Mouse (Mus musculus) G1E-ER4 (cell line): Measurements from ENCODE around the gene Bcas1. TPM values are rescaled to one million over a fixed set of nuclear protein-coding genes. Genes with fewer than 3 reads are reported as not detected.

Source experiments
- GATA1 ChIP-seq: IDR thresholded peaks from one replicate; pipeline ENCODE4 v1.8.0; 2012; ENCODE audit warnings: low read length, inconsistent platforms
- polyA plus RNA-seq: library from polyadenylated mRNA; stranded (reverse); fragments of >175 nt; gene quantifications from 2 replicates; pipeline ENCODE4 v1.2.3, GENCODE M21; 2012

Gene Bcas1
- polyA plus RNA-seq, result not detected in 2 replicates

DNA sequence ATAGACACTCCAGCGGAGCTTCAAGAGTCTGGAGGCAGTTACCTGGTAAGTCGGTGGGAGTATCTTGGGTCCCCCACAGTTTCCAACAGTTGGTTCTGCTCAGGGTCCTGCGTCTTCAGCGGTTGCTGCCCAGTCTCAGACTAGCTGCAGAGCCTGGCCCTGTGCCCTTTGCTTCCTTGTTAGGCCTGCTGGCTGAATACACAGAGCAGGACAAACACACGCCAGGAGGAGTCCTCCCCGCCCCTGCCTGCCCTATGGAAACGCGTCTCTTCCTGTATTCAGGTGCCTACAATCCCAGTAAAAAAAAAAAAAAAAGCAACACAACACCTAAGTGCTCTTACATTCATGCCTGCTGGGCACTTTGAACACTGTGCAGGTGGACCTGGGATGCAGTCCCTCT lies at the start of gene Bcas1:
TSS of gene Bcas1 (minus strand) at position 142 of the 400 bp plus-strand sequence.
- no peak for TF ChIP-seq GATA1

GRCm38 (mm10) chr2:170476643-170477042 lies 49.0 kb upstream of the Bcas1 start:
- TF ChIP-seq GATA1, result no peak

- no peak for TF ChIP-seq GATA1
Measured at GRCm38 (mm10) chr2:170476215-170476614, 48.6 kb upstream of the Bcas1 start.

GRCm38 (mm10) chr2:170475164-170475563 lies 47.5 kb upstream of the Bcas1 start:
- no peak for TF ChIP-seq GATA1

GRCm38 (mm10) chr2:170474125-170474524 lies 46.5 kb upstream of the Bcas1 start:
- no peak for TF ChIP-seq GATA1

DNA sequence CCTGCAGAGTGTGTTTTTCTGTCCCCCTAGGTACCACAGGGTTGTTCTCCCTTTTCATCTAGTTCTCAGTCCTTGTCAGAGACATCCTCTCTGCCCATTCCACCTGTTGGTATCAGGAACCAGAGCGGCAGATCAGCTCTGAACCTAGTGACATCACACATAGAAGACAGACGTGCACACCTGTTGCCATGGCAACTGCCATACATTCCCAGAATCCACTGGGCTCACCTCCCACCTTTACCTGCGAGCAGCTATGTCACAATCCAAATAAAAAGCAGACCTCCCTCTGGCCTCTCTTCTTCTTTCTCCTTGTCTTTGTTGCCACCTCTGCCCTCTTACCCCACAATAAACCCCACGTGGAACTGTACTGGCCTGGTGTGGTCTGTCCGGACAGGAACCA lies 42.9 kb upstream of the Bcas1 start:
- TF ChIP-seq GATA1, result no peak

DNA sequence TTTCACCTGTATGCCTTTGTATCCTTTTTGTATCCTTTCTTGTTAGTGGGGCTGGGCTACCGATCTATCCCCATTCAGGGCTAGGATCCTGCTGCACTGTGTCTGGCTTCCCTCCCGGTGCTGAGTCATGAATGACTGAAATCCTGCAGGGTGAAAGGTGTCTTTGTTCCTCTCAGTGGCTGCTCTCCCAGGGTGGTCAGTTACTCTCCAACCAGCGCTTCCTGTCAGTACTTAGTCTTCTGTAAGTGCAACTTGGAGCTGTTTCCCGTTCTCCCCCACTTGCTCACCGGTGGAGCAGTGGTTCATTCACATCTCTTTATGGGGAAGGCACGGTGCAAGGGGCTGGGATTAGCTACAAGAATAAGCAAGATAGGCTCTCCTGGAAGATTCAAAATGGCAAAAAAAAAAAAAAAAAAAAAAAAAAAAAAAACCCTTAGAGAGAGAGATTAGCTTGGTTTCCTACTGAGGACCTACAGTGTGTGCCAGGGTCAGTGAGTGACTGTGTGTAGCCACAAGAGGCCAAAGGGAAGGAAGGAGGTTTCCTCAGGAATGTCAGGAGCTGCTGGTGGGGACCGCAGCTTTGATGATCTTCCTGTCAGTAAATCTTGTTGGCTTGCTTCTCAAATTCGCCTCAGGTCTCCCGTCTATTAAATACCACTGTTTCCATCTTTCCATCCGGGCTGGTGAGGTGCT lies 42.1 kb upstream of the Bcas1 start:
- no peak for TF ChIP-seq GATA1

- TF ChIP-seq GATA1, result no peak
Measured at GRCm38 (mm10) chr2:170468009-170468408, 40.4 kb upstream of the Bcas1 start.

DNA sequence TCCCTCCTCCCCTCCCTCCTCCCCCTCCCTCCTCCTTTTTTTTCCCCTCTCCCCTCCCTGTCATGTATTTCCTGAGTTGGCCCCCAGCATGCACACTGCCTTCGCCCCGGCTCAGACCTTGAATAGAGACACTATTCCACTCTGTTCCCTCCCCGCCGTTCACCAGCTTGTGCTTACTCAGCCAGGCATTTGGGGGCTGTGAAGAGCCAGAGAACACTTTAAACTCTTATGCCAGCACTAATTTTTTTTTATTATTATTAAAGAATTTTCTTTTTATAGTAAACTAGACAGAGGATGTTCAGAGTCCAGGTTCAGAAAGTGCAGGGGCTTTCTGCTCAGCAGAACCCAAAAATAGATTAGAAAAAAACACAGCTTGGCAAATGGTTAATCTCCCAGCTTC lies 37.2 kb upstream of the Bcas1 start:
- no peak for TF ChIP-seq GATA1

DNA sequence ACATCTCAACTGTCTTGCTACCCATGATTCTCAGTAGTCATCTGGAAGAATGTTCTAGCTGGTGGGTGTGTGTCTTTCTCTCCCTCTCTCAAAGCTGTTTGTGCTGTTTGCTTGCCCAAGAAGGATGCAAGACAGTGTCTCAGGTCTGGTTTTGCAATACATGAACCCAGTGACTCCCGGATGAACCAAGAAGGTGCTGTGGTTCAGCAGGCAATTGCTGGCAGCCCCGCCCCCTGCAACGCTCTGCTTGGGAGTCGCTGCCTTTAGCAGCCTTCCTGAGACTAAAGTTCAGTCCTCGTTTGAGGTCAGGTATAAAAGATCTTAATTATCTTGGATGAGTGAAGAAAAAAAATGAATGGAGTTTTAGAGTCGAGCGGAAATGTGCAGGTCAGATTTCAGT lies 34.0 kb upstream of the Bcas1 start:
- TF ChIP-seq GATA1, result no peak

GRCm38 (mm10) chr2:170459805-170460204 lies 32.2 kb upstream of the Bcas1 start:
- no peak for TF ChIP-seq GATA1

DNA sequence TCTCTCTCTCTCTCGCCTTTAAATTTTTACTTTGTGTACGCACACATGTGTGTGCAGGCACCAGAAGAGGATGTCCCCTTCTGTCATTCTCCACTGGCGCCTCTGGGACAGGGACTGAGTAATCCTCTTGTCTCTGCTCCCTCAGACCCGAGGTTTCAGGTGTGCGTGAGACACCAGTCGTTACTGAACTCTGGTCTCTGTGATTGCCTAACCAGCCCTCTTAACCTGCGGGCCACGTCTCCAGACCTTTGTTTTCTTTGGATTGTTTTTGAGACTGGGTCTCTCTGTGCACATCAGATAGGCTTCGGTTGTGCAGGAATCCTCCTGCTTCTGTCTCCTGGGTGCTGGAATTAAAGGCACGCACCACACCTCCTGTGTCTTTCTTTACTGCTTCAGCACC lies 31.5 kb upstream of the Bcas1 start:
- no peak for TF ChIP-seq GATA1

- TF ChIP-seq GATA1, result no peak
Measured at GRCm38 (mm10) chr2:170450933-170451332, 23.3 kb upstream of the Bcas1 start.

DNA sequence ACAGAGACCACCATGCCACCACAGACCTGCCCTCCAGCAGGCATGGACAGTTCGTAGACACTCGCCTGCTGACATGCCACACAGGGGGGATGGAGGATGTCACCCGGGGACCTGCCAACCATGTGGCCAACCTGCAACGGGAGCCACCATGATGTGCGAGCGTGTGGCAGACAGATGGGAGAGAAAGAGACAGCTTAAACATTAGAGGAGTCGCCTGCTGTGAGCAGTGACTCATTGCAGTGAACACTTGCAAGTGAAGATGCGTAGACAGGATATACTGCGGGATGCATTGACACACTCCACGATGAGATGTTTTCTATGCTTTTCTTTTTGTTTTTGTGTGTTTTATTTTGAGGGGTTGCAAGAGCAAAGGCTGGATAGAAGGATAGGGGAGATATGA lies 20.0 kb upstream of the Bcas1 start:
- TF ChIP-seq GATA1, result no peak

- TF ChIP-seq GATA1, result no peak
Measured at GRCm38 (mm10) chr2:170446843-170447383, 19.3 kb upstream of the Bcas1 start.

GRCm38 (mm10) chr2:170445861-170446260 lies 18.2 kb upstream of the Bcas1 start:
- TF ChIP-seq GATA1, result no peak

DNA sequence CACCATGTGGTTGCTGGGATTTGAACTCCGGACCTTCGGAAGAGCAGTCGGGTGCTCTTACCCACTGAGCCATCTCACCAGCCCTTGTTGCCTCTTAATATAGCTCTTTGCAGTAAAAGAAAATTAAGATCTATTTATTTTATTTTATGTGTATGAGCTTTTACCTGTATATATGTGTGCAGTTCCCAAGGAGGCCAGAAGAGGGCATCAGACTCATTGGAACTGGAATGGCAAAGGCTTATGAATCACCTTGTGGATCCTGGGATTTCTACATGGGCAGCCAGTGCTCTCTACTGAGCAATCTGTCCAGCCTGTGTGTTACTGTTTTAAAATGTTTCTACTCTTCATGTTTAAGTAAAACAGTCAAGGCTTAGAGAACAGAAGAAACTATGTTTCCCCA lies 14.9 kb upstream of the Bcas1 start:
- TF ChIP-seq GATA1, result no peak

GRCm38 (mm10) chr2:170438782-170439181 lies 11.1 kb upstream of the Bcas1 start:
- no peak for TF ChIP-seq GATA1

DNA sequence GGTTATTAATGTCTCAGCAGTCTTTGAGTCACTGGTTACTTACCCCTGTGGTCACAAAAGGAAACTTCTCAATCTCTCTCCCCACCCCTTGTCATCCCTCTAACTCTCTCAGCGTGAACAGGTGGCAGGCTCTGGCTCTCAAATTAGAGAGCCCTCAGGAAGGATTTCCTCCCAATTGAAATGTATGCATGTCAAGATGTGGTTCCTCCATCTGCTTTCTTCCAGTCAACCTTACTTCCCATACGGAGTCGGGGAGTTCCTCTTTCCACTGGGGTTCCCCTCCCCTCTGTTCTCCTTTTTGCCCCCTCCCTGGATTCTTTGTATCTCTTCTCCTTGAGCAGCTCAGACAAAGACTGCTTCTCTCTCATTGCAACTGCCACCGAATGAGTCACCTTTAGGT lies 8.6 kb upstream of the Bcas1 start:
- no peak for TF ChIP-seq GATA1
